ENCODE assay signal across 23 mouse cellular contexts in the genomic region with DNA sequence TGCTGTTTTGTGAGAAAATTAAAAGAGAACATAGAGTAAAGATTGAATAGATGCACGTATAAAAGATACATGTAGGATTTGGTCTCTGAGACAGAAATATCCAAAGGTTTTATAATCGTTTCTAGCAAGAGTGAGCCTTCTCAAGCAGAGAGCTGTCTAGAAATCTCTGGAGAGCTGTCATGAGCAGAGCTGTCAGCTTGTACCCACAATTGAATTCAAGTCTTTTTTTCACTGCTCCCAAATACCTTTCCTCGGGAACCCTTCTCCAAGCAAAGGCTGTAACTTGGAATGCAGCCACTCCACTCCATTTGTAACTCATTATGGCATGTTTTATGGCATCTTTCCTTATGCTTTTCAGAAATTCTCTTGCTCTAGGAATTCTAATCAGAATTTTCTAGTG.
A peak's percentile ranks its signal among the peaks of the same experiment; 100 is the strongest.
DNase-seq lines count a peak whose midpoint lies in the region; ATAC-seq and TF ChIP-seq lines count a peak whose summit lies in the region.
"Had no signal": no experiment of that assay in that cellular context is flagged by ENCODE, and none has a peak within 500 bp of the region (broad histone marks: within the 10 kb centered on the region; RNA-seq: fewer than 3 reads in every experiment).

No protein-coding gene starts in this region.

- H3K27ac ChIP-seq in embryonic facial prominence, embryonic 14.5 days (replicated peaks; ENCODE audit: low read depth, low read length) = no peak overlapping the region
- H3K27ac ChIP-seq in embryonic facial prominence, embryonic 10.5 days (replicated peaks) = no peak overlapping the region
- H3K27ac ChIP-seq in lung, embryonic 14.5 days (ENCODE audit: low read depth) = no peak overlapping the region
- H3K27ac ChIP-seq: embryonic facial prominence, embryonic 13.5 days; forebrain, embryonic 13.5 days had no signal

- H3K9ac ChIP-seq in embryonic facial prominence, embryonic 14.5 days (ENCODE audit: low read depth, low read length) = no peak overlapping the region
- H3K9ac ChIP-seq in lung, embryonic 14.5 days = no peak overlapping the region
- H3K9ac ChIP-seq: embryonic facial prominence, embryonic 13.5 days; forebrain, embryonic 13.5 days had no signal

- no peaks in the 10 kb centered on the region for H3K4me1 ChIP-seq in embryonic facial prominence, embryonic 14.5 days (ENCODE audit: control insufficient read depth, insufficient read depth, low read length)
- H3K4me1 ChIP-seq in embryonic facial prominence, embryonic 10.5 days = no peaks in the 10 kb centered on the region
- no peaks in the 10 kb centered on the region for H3K4me1 ChIP-seq in lung, embryonic 14.5 days (ENCODE audit: insufficient read depth)
- H3K4me1 ChIP-seq: embryonic facial prominence, embryonic 13.5 days; forebrain, embryonic 13.5 days had no signal

- peak; percentile 29 for DNase-seq in embryonic facial prominence, embryonic 14.5 days (ENCODE audit: low spot score)
- no peak for DNase-seq in embryonic facial prominence, embryonic 10.5 days (ENCODE audit: low spot score)
- DNase-seq in frontal cortex, postnatal 36 days (ENCODE audit: low spot score in 2 of 2) = no peak
- peak; percentile 1 for DNase-seq in lung, embryonic 14.5 days
- DNase-seq in lung, postnatal 25 days (ENCODE audit: low spot score) = no peak
- peak; percentile 4 for DNase-seq in telencephalon, adult 2 months (ENCODE audit: low read depth, low spot score)
- no peak for DNase-seq in layer of hippocampus, adult 9-10 months (ENCODE audit: low spot score)
- DNase-seq: adrenal gland, adult 2 months; adrenal gland, postnatal 10 days; adrenal gland, postnatal 25 days; B cell, adult 2 months; cerebellum, adult 11-12 months; cerebellum, adult 2 months; cerebellum, adult 9-10 months; cerebellum, postnatal 10 days; cerebellum, postnatal 25 days had no signal

- no peak for TF ChIP-seq CTCF in lung, embryonic 14.5 days (IDR thresholded peaks at IDR 0.05; ENCODE audit: low read depth)

- no peak overlapping the region for H3K4me3 ChIP-seq in embryonic facial prominence, embryonic 14.5 days (ENCODE audit: low read depth, low read length)
- H3K4me3 ChIP-seq in embryonic facial prominence, embryonic 10.5 days = no peak overlapping the region
- no peak overlapping the region for H3K4me3 ChIP-seq in lung, embryonic 14.5 days (ENCODE audit: low read depth, low read length)
- H3K4me3 ChIP-seq: embryonic facial prominence, embryonic 13.5 days; forebrain, embryonic 13.5 days had no signal

- 0 out of 2 replicates have a peak, but pooled peaks cover 6% of the 10 kb centered on the region for H3K9me3 ChIP-seq in embryonic facial prominence, embryonic 14.5 days (ENCODE audit: control insufficient read depth, low read length)
- H3K9me3 ChIP-seq in embryonic facial prominence, embryonic 10.5 days = no peaks in the 10 kb centered on the region
- H3K9me3 ChIP-seq in lung, embryonic 14.5 days (ENCODE audit: low read depth, low read length) = no peaks in the 10 kb centered on the region
- H3K9me3 ChIP-seq: embryonic facial prominence, embryonic 13.5 days had no signal

- no peak for ATAC-seq in embryonic facial prominence, embryonic 14.5 days (ENCODE audit: low read depth)
- ATAC-seq in frontal cortex, adult (ENCODE audit: low TSS enrichment) = peak; percentile 62
- ATAC-seq in lung, embryonic 14.5 days (ENCODE audit: insufficient read depth) = no peak
- ATAC-seq: CD4-positive, CD25-positive, alpha-beta regulatory T cell, adult 4 months; forebrain, embryonic 13.5 days; forebrain, embryonic 16.5 days had no signal

- no peaks in the 10 kb centered on the region for H3K36me3 ChIP-seq in embryonic facial prominence, embryonic 14.5 days (ENCODE audit: control insufficient read depth, insufficient read depth, low read length)
- no peaks in the 10 kb centered on the region for H3K36me3 ChIP-seq in embryonic facial prominence, embryonic 10.5 days (replicated peaks)
- no peaks in the 10 kb centered on the region for H3K36me3 ChIP-seq in lung, embryonic 14.5 days (ENCODE audit: insufficient read depth)
- H3K36me3 ChIP-seq: embryonic facial prominence, embryonic 13.5 days; G1E had no signal

- no peak overlapping the region for H3K4me2 ChIP-seq in embryonic facial prominence, embryonic 14.5 days (ENCODE audit: low read depth, low read length)
- no peak overlapping the region for H3K4me2 ChIP-seq in lung, embryonic 14.5 days
- H3K4me2 ChIP-seq: embryonic facial prominence, embryonic 13.5 days; forebrain, embryonic 13.5 days had no signal

- H3K27me3 ChIP-seq in embryonic facial prominence, embryonic 14.5 days (replicated peaks; ENCODE audit: control insufficient read depth, insufficient read depth, low read length) = no peaks in the 10 kb centered on the region
- H3K27me3 ChIP-seq in embryonic facial prominence, embryonic 10.5 days (replicated peaks; ENCODE audit: low read depth, poor library complexity, severe bottlenecking) = no peaks in the 10 kb centered on the region
- no peaks in the 10 kb centered on the region for H3K27me3 ChIP-seq in lung, embryonic 14.5 days (ENCODE audit: insufficient read depth, low read length)
- H3K27me3 ChIP-seq: CH12.LX; embryonic facial prominence, embryonic 13.5 days; forebrain, embryonic 13.5 days had no signal

- WGBS in embryonic facial prominence, embryonic 14.5 days = 49% methylated on average over 3 of the region's 3 CpGs
- 87% methylated on average over 3 of the region's 3 CpGs for WGBS in embryonic facial prominence, embryonic 10.5 days
- 53% methylated on average over 3 of the region's 3 CpGs for WGBS in lung, embryonic 14.5 days

Comparison
In these comparisons a context has a peak if more than half of its experiments do, and no peak if none do; other contexts are left out.
1. DNase-seq: peak in embryonic facial prominence, embryonic 14.5 days (single experiment), lung, embryonic 14.5 days (single experiment) and telencephalon, adult 2 months (single experiment); none in embryonic facial prominence, embryonic 10.5 days (single experiment), frontal cortex, postnatal 36 days (0 of 2), lung, postnatal 25 days (single experiment) and layer of hippocampus, adult 9-10 months (single experiment).